15 mouse cellular contexts compared by ENCODE assay signal in genomic region chr2:25656691-25657090, GRCm38 (mm10). TPM values are rescaled to one million over a fixed set of nuclear protein-coding genes. Genes with fewer than 3 reads are reported as not detected.
DNase-seq lines count a peak whose midpoint lies in the region; TF ChIP-seq lines count a peak whose summit lies in the region.
"Had no signal": no experiment of that assay in that cellular context is flagged by ENCODE, and none has a peak within 500 bp of the region (broad histone marks: within the 10 kb centered on the region; RNA-seq: fewer than 3 reads in every experiment).

No protein-coding gene starts in this region.

- H3K27ac ChIP-seq in gastrocnemius, adult 2 months: peak overlapping the region; percentile 59
- H3K27ac ChIP-seq: hindbrain, embryonic 10.5 days; intestine, embryonic 15.5 days; midbrain, embryonic 10.5 days had no signal

- TF ChIP-seq CTCF in gastrocnemius, adult 2 months (IDR thresholded peaks at IDR 0.05): no peak

- DNase-seq in heart, adult 18-20 months: peak; percentile 49 to 73
- no peak for DNase-seq in heart, postnatal 25 days (ENCODE audit: low spot score)
- DNase-seq in right cerebral cortex, adult 18-20 months: peak; percentile 16
- no peak for DNase-seq in right cerebral cortex, postnatal 25 days
- DNase-seq in gastrocnemius, adult 2 months: peak; percentile 72
- no peak for DNase-seq in yolk sac, embryonic 10.5 days (ENCODE audit: low spot score)
- no peak for DNase-seq in spleen, postnatal 10 days (ENCODE audit: low spot score in 2 of 2)
- DNase-seq: kidney, postnatal 4 days; retina, postnatal 1 day; thymus, postnatal 25 days had no signal

- intact Hi-C loops in heart, postnatal 25 days (cut with DNase I): no loop called here
- intact Hi-C loops in gastrocnemius, adult 2 months (cut with DNase I): loop anchor here (5.0 kb wide), 1 partner anchor 51 kb away; the partner anchor contains the start of gene Bmyc

- no peak overlapping the region for H3K4me3 ChIP-seq in gastrocnemius, adult 2 months
- H3K4me3 ChIP-seq: hindbrain, embryonic 10.5 days; intestine, embryonic 15.5 days; midbrain, embryonic 10.5 days had no signal

RNA-seq across cellular contexts. Expression of gene Lcn5, which starts 1.1 kb away (rescaled TPM):
- not detected for total RNA-seq in heart, adult 18-20 months (2021)
- not detected for total RNA-seq in heart, postnatal 25 days (2021)
- total RNA-seq in gastrocnemius, adult 2 months (2021): not detected
- total RNA-seq: adrenal gland, postnatal 4 days; left cerebral cortex, postnatal 36 days had no signal

RNA-seq across cellular contexts. Expression of gene Lcn8, which starts 3.8 kb away (rescaled TPM):
- under 1 TPM; 0.64 to 0.72 TPM for total RNA-seq in heart, adult 18-20 months (2021)
- under 1 TPM; 0.73 to 0.99 TPM for total RNA-seq in heart, postnatal 25 days (2021)
- 1 to 10 TPM; 3.3 to 5.1 TPM for total RNA-seq in gastrocnemius, adult 2 months (2021)
- total RNA-seq: left cerebral cortex, postnatal 36 days had no signal

RNA-seq across cellular contexts. Expression of gene Lcn6, which starts 19.9 kb away (rescaled TPM):
- total RNA-seq in heart, adult 18-20 months (2021): not detected
- total RNA-seq in heart, postnatal 25 days (2021): not detected
- not detected for total RNA-seq in gastrocnemius, adult 2 months (2021)
- total RNA-seq: adrenal gland, postnatal 4 days; left cerebral cortex, postnatal 36 days had no signal

RNA-seq across cellular contexts. Expression of gene Lcn10, which starts 25.8 kb away (rescaled TPM):
- not detected for total RNA-seq in heart, adult 18-20 months (2021)
- total RNA-seq in heart, postnatal 25 days (2021): not detected
- not detected for total RNA-seq in gastrocnemius, adult 2 months (2021)
- total RNA-seq: adrenal gland, postnatal 4 days; left cerebral cortex, postnatal 36 days had no signal

RNA-seq across cellular contexts. Expression of gene Fcna, which starts 28.9 kb away (rescaled TPM):
- 1 to 10 TPM; 7.1 to 8.1 TPM for total RNA-seq in heart, adult 18-20 months (2021)
- 1 to 10 TPM; 4.8 to 5.8 TPM for total RNA-seq in heart, postnatal 25 days (2021)
- total RNA-seq in gastrocnemius, adult 2 months (2021): 1 to 10 TPM; 1.8 to 5.3 TPM

Comparison
In these comparisons a context has a peak if more than half of its experiments do, and no peak if none do; other contexts are left out.
1. DNase-seq: peak in heart, adult 18-20 months (2 of 2), right cerebral cortex, adult 18-20 months (single experiment) and gastrocnemius, adult 2 months (single experiment); none in heart, postnatal 25 days (single experiment), right cerebral cortex, postnatal 25 days (single experiment), yolk sac, embryonic 10.5 days (single experiment) and spleen, postnatal 10 days (0 of 2).